Mouse (Mus musculus) CD4-positive naive resting alpha-beta T cell, adult 57 days (primary cell): Measurements from ENCODE around the gene Apoc1. TPM values are rescaled to one million over a fixed set of nuclear protein-coding genes. Genes with fewer than 3 reads are reported as not detected.

Source experiments
- total RNA-seq: library from RNA; stranded (reverse); gene quantifications from one replicate; pipeline ENCODE4 v1.2.4, GENCODE M21; 2023

Gene Apoc1
- 2.0 TPM for total RNA-seq

GRCm38 (mm10) chr7:19691873-19692865 lies at the start of gene Apoc1:
Gene Apoc1, minus strand, starts transcription at chr7:19692660.

GRCm38 (mm10) chr7:19715239-19716054 lies 23.0 kb upstream of the Apoc1 start, which contains the start of gene Tomm40:
Gene Tomm40, minus strand, starts transcription at chr7:19715438.

GRCm38 (mm10) chr7:19698907-19699826 lies 6.7 kb upstream of the Apoc1 start, which contains the start of gene Apoe:
Gene Apoe, minus strand, starts transcription at chr7:19699188.

GRCm38 (mm10) chr7:19681202-19681694 lies 11.2 kb downstream of the Apoc1 start, which contains the start of the genes Gm44805 and Apoc4:
Gene Gm44805, minus strand, starts transcription at chr7:19681423.
Gene Apoc4, minus strand, starts transcription at chr7:19681479.

GRCm38 (mm10) chr7:19677872-19678271 lies 14.6 kb downstream of the Apoc1 start, which contains the start of gene Apoc2:
Gene Apoc2, minus strand, starts transcription at chr7:19677941.

GRCm38 (mm10) chr7:19664955-19665841 lies 27.3 kb downstream of the Apoc1 start, which contains the start of gene Clptm1:
Gene Clptm1, minus strand, starts transcription at chr7:19665033.

Other genes with a start within 250 kb of the Apoc1 start
- 34.7 TPM for gene Mark4, start 233.8 kb downstream of the Apoc1 start, total RNA-seq
- gene Exoc3l2, start 229.3 kb downstream of the Apoc1 start, total RNA-seq, result not detected
- 4.1 TPM for gene Bloc1s3, start 184.3 kb downstream of the Apoc1 start, total RNA-seq
- 25.3 TPM for gene Trappc6a, start 184.3 kb downstream of the Apoc1 start, total RNA-seq
- gene Nkpd1, start 174.8 kb downstream of the Apoc1 start, total RNA-seq, result not detected
- gene Ppp1r37, start 129.6 kb downstream of the Apoc1 start, total RNA-seq, result 61.6 TPM
- gene Zfp296, start 115.4 kb downstream of the Apoc1 start, total RNA-seq, result 0.83 TPM
- 52.5 TPM for gene Gemin7, start 115.1 kb downstream of the Apoc1 start, total RNA-seq
- gene Clasrp, start 88.2 kb downstream of the Apoc1 start, total RNA-seq, result 84.2 TPM
- gene Relb, start 63.2 kb downstream of the Apoc1 start, total RNA-seq, result 56.3 TPM
- 76.6 TPM for gene Clptm1, start 27.6 kb downstream of the Apoc1 start, total RNA-seq
- gene Apoc2, start 14.7 kb downstream of the Apoc1 start, total RNA-seq, result not detected
- gene Gm44805, start 11.2 kb downstream of the Apoc1 start, total RNA-seq, result not detected
- gene Apoc4, start 11.2 kb downstream of the Apoc1 start, total RNA-seq, result not detected
- 38.1 TPM for gene Apoe, start 6.5 kb upstream of the Apoc1 start, total RNA-seq
- gene Tomm40, start 22.8 kb upstream of the Apoc1 start, total RNA-seq, result 56.8 TPM
- 0.62 TPM for gene Nectin2, start 57.8 kb upstream of the Apoc1 start, total RNA-seq
- 2.0 TPM for gene Bcam, start 78.4 kb upstream of the Apoc1 start, total RNA-seq
- gene Cblc, start 104.1 kb upstream of the Apoc1 start, total RNA-seq, result not detected
- gene Bcl3, start 130.1 kb upstream of the Apoc1 start, total RNA-seq, result 35.9 TPM
- not detected for gene Gm19345, start 159.3 kb upstream of the Apoc1 start, total RNA-seq
- gene Ceacam16, start 168.6 kb upstream of the Apoc1 start, total RNA-seq, result 0.68 TPM
- gene Ceacam19, start 195.3 kb upstream of the Apoc1 start, total RNA-seq, result not detected
- gene Pvr, start 228.5 kb upstream of the Apoc1 start, total RNA-seq, result 92.4 TPM